Mouse (Mus musculus): ENCODE data around the gene Pemt. TPM values are rescaled to one million over a fixed set of nuclear protein-coding genes. Genes with fewer than 3 reads are reported as not detected.

The Pemt gene
- polyA plus RNA-seq, 1 experiment from 2014 or later, result 23.5 TPM

DNA sequence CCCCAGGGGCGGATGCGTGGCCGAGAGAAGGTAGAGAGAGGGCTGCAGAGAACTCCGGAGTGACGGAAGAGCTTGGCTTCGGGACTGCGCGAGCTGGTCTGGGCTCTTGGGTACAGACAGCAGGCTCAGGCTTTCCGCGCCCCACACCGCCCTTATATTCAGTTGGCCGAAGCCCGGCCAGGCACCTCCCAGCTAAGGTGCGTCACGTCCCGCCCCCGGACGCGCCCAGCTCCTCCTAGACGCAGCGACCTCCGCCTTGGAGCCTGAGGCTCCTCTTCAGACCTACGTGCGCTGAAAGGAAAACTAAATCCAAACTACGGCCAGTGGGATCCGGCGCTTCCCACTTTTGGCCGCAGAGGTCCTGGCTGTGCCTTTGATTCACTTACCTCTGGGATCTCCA is 81.5 kb downstream of the Pemt start, which contains the start of gene Rasd1:
Rasd1 (minus strand) TSS at position 127 of the 400 bp plus-strand sequence.
- Histone ChIP-seq H3K27ac (replicated peaks) (no peak within 1 kb of the TSS), H3K4me1 (replicated peaks) (peaks cover 30% of the 10 kb centered on the region), H3K36me3 (replicated peaks) (peaks cover 21% of the 10 kb centered on the region), H3K27me3 (peaks cover 38% of the 10 kb centered on the region), H3K4me2 (peak within 1 kb of the TSS; percentile 86), H3K4me3 (replicated peaks) (peak within 1 kb of the TSS; percentile 54), H3K9me3 (replicated peaks) (no peaks in the 10 kb centered on the region), H3K9ac (peak within 1 kb of the TSS; percentile 23)
- WGBS (ENCODE audit: insufficient replicate concordance), result under 1% methylated on average over 28 of the region's 28 CpGs
- peak; percentile 87 for ATAC-seq (ENCODE audit: insufficient read depth)

DNA sequence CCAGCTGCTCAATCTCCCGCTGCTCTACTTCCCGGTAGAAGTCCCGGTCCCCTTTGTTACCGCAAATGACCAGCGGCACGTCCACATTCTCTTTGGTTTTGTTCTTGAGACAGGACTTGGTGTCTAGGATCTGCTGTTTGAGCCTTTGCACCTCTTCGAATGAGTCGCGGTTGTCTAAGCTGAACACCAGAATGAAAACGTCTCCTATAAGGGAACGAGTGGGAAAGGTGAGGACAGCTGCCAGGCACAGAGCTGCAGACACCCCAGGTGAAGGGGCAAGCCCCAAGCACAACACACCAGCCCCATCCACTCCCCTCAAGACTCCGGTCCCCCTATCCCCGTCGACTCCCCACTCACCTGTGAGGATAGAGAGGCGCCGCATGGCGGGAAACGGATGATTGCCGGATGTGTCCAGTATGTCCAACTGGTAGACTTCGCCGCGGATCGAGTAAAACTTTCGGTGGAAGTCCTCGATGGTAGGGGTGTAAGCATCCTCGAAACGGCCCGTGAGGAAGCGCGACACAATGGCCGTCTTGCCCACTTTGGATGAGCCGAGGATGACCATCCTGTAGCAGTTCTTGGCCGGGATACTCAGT is 82.0 kb downstream of the Pemt start:
- H3K9me3 ChIP-seq (replicated peaks), result no peaks in the 10 kb centered on the region
- H3K4me2 ChIP-seq, result peak overlapping the region; percentile 86
- peak overlapping the region; percentile 54 for H3K4me3 ChIP-seq (replicated peaks)
- peaks cover 30% of the 10 kb centered on the region for H3K4me1 ChIP-seq (replicated peaks)
- no peak overlapping the region for H3K27ac ChIP-seq (replicated peaks)
- ATAC-seq (ENCODE audit: insufficient read depth), result peak; percentile 8; the same call in 1 of the 2 replicates
- peak overlapping the region; percentile 23 for H3K9ac ChIP-seq
- 2% methylated on average over 33 of the region's 33 CpGs for WGBS (ENCODE audit: insufficient replicate concordance)
- H3K27me3 ChIP-seq, result peaks cover 38% of the 10 kb centered on the region
- peaks cover 21% of the 10 kb centered on the region for H3K36me3 ChIP-seq (replicated peaks)

DNA sequence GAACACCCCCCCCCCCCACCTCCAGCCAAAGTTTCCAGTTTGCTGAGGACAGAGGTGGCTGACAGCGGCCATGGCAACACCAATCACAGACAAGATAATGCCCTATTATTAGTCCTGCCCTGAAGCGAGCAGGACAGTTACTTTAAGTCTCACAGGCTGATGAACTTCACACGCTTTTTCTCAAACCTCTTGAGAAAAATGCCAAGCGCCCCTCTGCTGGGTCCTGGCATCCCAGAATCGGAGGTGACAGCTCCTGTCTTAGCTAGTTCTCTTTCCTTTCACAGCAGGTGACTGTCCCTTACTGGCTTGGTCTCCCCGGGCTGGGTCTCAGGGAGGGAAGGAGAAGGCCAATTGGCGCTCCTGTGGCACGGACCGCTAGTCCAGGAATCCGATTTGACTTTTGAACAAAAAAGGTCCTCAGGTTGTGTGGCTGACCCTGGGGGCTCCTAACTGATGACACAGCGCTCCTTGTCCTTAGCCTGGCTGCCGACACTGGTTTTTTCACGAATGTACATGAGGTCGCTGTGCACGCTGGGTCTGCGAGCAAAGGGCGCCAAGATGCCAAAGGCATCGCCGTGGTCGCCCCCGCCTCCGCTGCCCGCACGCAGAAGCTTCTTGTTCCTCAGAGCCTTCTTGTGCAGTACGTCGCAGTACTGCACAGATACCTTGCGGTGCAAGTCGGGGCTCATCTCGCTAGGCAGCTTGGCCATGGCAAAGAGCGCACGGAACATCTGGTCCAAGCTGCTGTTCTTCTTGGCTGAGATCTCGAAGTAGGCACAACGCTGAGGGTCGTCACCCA is 82.7 kb downstream of the Pemt start:
- no peak overlapping the region for H3K27ac ChIP-seq (replicated peaks)
- 12% methylated on average over 34 of the region's 34 CpGs for WGBS (ENCODE audit: insufficient replicate concordance)
- peaks cover 30% of the 10 kb centered on the region for H3K4me1 ChIP-seq (replicated peaks)
- H3K9me3 ChIP-seq (replicated peaks), result no peaks in the 10 kb centered on the region
- H3K4me2 ChIP-seq, result peak overlapping the region; percentile 86
- no peak for ATAC-seq (ENCODE audit: insufficient read depth)
- H3K9ac ChIP-seq, result no peak overlapping the region
- H3K4me3 ChIP-seq (replicated peaks), result peak overlapping the region; percentile 54
- H3K36me3 ChIP-seq (replicated peaks), result peaks cover 21% of the 10 kb centered on the region
- H3K27me3 ChIP-seq, result peaks cover 38% of the 10 kb centered on the region

DNA sequence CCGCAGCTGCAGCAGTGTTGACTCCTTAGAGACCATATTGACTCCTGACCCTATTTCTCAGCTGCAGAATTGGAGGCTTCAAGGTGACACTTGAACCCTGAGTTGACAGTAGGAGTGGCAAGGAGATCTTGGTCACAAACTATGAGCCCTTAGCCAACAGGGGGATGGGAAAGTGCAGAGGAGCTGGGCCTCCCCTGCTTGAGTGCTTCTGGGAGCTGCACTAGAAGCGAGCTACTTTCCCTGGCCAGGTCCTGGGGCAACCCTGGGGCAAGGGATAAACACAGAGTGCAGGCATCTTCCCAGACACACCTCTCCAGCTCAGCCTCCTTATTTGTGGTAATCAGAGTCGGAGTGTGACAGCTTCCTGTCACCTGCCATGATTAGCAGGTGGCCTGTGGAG is 83.7 kb downstream of the Pemt start:
- no peak overlapping the region for H3K27ac ChIP-seq (replicated peaks)
- no peaks in the 10 kb centered on the region for H3K9me3 ChIP-seq (replicated peaks)
- peaks cover 38% of the 10 kb centered on the region for H3K27me3 ChIP-seq
- peaks cover 21% of the 10 kb centered on the region for H3K36me3 ChIP-seq (replicated peaks)
- 72% methylated on average over 3 of the region's 3 CpGs for WGBS (ENCODE audit: insufficient replicate concordance)
- H3K4me3 ChIP-seq (replicated peaks), result no peak overlapping the region
- no peak overlapping the region for H3K9ac ChIP-seq
- ATAC-seq (ENCODE audit: insufficient read depth), result no peak
- H3K4me2 ChIP-seq, result no peak overlapping the region
- H3K4me1 ChIP-seq (replicated peaks), result peaks cover 30% of the 10 kb centered on the region

DNA sequence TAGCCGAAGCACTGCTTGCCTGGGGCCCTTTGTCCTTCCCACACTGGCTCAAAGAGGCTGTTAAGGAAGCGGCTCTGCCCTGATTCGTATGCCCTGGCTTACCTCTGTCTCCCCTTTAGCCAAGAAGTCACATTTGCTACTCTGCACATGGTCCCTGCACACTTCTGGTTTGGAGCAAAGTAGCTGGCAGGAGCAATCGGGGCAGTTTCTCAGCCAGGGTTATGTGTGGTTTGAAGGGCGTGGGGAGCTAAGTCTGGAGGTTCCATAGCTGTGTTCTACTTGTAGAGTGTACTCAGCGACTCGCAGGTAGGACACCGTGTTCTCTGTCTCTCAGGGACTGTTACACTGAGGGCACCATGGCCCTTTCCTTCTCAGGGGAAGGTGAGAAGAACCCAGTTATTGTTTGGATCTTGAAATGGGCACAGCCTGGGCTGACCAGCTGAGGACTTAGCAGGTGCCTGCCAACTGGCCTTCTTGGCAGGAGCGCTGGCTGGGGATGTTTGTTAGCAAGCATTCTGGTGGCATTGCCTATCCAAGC is 84.9 kb downstream of the Pemt start:
- peaks cover 21% of the 10 kb centered on the region for H3K36me3 ChIP-seq (replicated peaks)
- no peak overlapping the region for H3K9ac ChIP-seq
- H3K4me1 ChIP-seq (replicated peaks), result peaks cover 30% of the 10 kb centered on the region
- H3K4me3 ChIP-seq (replicated peaks), result no peak overlapping the region
- whole genome bisulfite sequencing (ENCODE audit: insufficient replicate concordance), result 69% methylated on average over 9 of the region's 9 CpGs
- no peaks in the 10 kb centered on the region for H3K9me3 ChIP-seq (replicated peaks)
- peaks cover 36% of the 10 kb centered on the region for H3K27me3 ChIP-seq
- H3K4me2 ChIP-seq, result no peak overlapping the region
- no peak for ATAC-seq (ENCODE audit: insufficient read depth)
- H3K27ac ChIP-seq (replicated peaks), result no peak overlapping the region

DNA sequence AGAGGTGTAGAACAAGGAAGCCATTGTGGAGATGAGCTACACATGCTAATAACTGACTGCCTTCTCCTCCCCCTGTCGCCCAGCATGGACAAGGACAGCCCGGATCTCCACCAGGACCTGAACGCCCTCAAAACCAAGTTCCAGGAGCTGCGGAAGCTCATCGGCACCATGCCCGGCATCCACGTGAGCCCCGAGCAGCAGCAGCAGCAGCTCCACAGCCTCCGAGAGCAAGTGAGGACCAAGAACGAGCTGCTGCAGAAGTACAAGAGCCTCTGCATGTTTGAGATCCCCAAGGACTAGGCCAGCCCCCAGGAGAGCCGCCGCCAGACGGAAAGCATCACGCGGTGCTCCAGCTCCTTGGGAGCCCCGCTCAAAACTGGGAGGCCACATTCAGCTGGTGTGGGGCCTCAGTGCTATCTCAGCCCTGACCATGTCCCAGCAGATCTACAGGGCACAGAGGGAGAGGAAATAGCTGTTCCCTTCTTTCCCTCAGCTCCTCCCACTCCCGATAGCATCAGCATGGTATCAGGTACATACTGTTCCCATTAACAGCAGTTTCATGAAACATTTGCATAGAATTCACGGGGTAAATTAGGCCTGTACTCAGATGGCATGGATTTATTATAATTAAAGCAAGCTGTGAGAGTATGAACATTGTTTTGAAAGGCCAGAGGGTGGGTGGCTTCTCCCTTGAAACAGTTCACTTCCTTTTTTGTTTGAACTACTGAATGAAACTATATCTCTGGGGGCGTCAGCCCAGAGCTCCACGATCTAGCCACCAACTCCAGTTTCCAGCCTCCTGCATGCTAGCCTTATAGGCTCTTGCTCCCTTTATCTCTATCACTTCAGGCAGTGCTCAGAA is 85.6 kb downstream of the Pemt start:
- Histone ChIP-seq H3K9ac (no peak overlapping the region), H3K9me3 (replicated peaks) (no peaks in the 10 kb centered on the region), H3K36me3 (replicated peaks) (peaks cover 25% of the 10 kb centered on the region), H3K27me3 (peaks cover 31% of the 10 kb centered on the region), H3K4me1 (replicated peaks) (peaks cover 27% of the 10 kb centered on the region), H3K27ac (replicated peaks) (no peak overlapping the region), H3K4me3 (replicated peaks) (no peak overlapping the region), H3K4me2 (no peak overlapping the region)
- no peak for ATAC-seq (ENCODE audit: insufficient read depth)
- 70% methylated on average over 20 of the region's 20 CpGs for WGBS (ENCODE audit: insufficient replicate concordance)

DNA sequence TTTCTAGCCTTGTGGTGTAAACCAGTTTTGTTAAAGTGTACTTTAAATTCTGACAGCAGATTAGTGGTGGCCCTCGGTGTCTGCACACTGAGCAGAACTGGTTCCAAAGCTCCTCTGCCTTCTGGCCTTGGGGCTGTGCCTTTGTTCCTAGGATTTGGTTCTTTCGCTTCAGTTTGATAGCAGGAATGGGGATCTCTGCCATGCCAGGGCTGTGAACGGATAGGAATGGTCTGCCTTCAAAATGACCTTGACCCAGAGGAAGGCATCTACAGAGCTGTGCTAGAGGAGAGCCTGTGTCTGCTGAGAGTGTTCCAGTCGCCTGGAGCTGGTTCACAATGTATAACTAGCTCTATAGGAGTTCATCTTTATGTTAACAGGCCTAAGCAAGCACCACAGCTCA is 86.8 kb downstream of the Pemt start:
- H3K4me3 ChIP-seq (replicated peaks), result no peak overlapping the region
- H3K9me3 ChIP-seq (replicated peaks), result no peaks in the 10 kb centered on the region
- 65% methylated on average over 4 of the region's 4 CpGs for WGBS (ENCODE audit: insufficient replicate concordance)

DNA sequence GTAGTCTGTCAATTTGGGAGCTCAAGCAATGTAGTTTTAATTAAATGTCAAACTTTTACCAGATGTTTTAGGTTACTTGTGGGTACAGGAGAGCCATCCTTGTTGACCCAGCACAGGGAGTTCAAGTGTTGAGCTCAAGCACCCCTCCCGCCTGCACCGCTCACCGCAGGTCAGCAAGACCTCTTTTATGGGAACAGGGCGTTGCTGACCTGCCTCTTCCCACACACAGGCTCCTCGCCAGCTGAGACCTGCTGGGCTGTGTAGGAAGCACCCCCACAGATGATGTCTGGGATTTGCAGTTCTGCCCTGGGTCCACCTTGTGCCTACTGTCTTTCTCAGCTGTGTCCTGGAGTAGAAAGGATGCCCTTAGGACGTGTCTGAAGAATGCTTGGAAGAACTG is 89.5 kb downstream of the Pemt start:
- WGBS (ENCODE audit: insufficient replicate concordance), result 80% methylated on average over 6 of the region's 6 CpGs
- no peak for ATAC-seq (ENCODE audit: insufficient read depth)
- Histone ChIP-seq H3K4me2 (no peak overlapping the region), H3K4me3 (replicated peaks) (no peak overlapping the region), H3K27ac (replicated peaks) (no peak overlapping the region), H3K9me3 (replicated peaks) (no peaks in the 10 kb centered on the region), H3K4me1 (replicated peaks) (peaks cover 5% of the 10 kb centered on the region; the same call in 1 of the 2 replicates), H3K36me3 (replicated peaks) (peaks cover 21% of the 10 kb centered on the region), H3K9ac (no peak overlapping the region), H3K27me3 (no peaks in the 10 kb centered on the region)

More for the DNA sequence above, 86.8 kb downstream of the Pemt start:
- peaks cover 27% of the 10 kb centered on the region for H3K36me3 ChIP-seq (replicated peaks)
- H3K27ac ChIP-seq (replicated peaks), result no peak overlapping the region
- peaks cover 15% of the 10 kb centered on the region for H3K4me1 ChIP-seq (replicated peaks)
- H3K27me3 ChIP-seq, result peaks cover 23% of the 10 kb centered on the region
- no peak for ATAC-seq (ENCODE audit: insufficient read depth)
- H3K9ac ChIP-seq, result no peak overlapping the region
- no peak overlapping the region for H3K4me2 ChIP-seq

DNA sequence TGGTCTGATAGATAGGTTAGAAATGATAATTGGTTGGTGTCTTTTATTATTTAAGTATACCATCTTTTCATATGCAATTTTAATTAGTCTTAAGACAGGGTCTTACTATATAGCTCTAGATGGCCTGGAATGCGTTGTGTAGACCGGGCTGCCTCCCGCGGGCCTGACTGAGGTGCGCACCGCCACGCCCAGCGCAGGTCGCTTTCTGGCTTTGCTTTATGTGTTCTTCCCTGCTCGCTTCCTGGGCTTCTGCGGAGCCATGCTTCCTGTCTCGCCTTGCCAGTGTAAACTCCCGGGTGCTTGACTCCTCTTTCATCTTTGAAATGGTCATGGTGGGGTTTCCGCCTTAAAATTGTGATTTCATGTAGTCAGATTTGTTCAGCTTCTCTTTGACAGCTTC is 93.4 kb downstream of the Pemt start:
- Histone ChIP-seq H3K27me3 (no peaks in the 10 kb centered on the region), H3K4me1 (replicated peaks) (peaks cover 23% of the 10 kb centered on the region), H3K36me3 (replicated peaks) (peaks cover 12% of the 10 kb centered on the region), H3K27ac (replicated peaks) (no peak overlapping the region), H3K9ac (no peak overlapping the region), H3K9me3 (replicated peaks) (no peaks in the 10 kb centered on the region), H3K4me3 (replicated peaks) (no peak overlapping the region), H3K4me2 (no peak overlapping the region)
- WGBS (ENCODE audit: insufficient replicate concordance), result 85% methylated on average over 14 of the region's 14 CpGs
- ATAC-seq (ENCODE audit: insufficient read depth), result no peak

DNA sequence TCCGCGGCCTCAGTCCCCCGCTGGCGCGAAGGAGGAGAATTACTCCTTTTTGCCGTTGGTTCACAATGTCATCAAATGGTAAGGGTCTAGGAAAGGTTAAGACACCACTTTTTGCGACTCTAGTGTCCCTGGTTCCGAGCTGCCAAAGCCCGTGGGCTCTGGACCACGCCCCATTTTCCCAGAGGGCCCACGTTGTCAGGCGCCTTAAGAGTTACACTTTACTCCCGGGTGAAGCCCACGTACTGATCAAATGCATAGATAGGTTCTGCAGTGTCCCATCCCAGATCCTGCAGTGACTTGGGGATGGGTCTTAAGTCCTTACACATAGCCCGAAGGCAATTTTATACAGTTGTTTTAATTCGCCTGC is 97.9 kb downstream of the Pemt start:
- peak overlapping the region; percentile 74 for H3K27ac ChIP-seq (replicated peaks)
- H3K27me3 ChIP-seq, result no peaks in the 10 kb centered on the region
- peak overlapping the region; percentile 86 for H3K4me2 ChIP-seq
- H3K9me3 ChIP-seq (replicated peaks), result no peaks in the 10 kb centered on the region
- H3K4me3 ChIP-seq (replicated peaks), result peak overlapping the region; percentile 91
- 1% methylated on average over 16 of the region's 16 CpGs for WGBS (ENCODE audit: insufficient replicate concordance)
- peaks cover 35% of the 10 kb centered on the region for H3K4me1 ChIP-seq (replicated peaks)
- H3K36me3 ChIP-seq (replicated peaks), result 0 out of 2 replicates have a peak, but pooled peaks cover 6% of the 10 kb centered on the region
- H3K9ac ChIP-seq, result peak overlapping the region; percentile 95
- ATAC-seq (ENCODE audit: insufficient read depth), result peak; percentile 70

Measured in liver, embryonic 15.5 days (tissue).